ENCODE assay signal across 23 mouse cellular contexts in the genomic region with DNA sequence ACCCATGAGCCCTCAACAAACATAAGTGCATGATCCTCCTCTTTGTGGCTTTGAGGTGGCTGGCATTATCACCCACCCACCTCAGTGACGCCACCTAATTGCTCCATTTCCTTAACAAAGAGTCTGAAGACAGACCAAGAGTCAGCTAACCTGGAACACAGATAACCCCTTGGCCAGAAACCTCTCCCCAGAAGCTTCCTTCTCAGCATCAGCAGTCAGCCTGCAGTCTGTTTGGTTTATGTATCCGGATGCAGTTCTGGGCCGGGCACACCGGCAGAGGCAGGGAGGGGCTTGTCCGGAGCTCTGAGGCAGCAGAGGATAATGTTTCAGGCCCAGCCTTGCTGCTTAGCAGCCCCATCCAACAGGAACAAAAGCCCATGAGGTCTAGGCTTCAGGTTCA. TPM values are rescaled to one million over a fixed set of nuclear protein-coding genes. Genes with fewer than 3 reads are reported as not detected.
DNase-seq lines count a peak whose midpoint lies in the region; ATAC-seq and TF ChIP-seq lines count a peak whose summit lies in the region.
"Had no signal": no experiment of that assay in that cellular context is flagged by ENCODE, and none has a peak within 500 bp of the region (broad histone marks: within the 10 kb centered on the region; RNA-seq: fewer than 3 reads in every experiment).

No protein-coding gene starts in this region.

- no peaks in the 10 kb centered on the region for H3K27me3 ChIP-seq in MEL (ENCODE audit: control insufficient read depth in 1 of 2, insufficient read depth in 2 of 2, low read length in 2 of 2)
- H3K27me3 ChIP-seq: hindbrain, embryonic 13.5 days; limb, embryonic 13.5 days; neural tube, embryonic 13.5 days had no signal

- TF ChIP-seq RAD21 in MEL (IDR thresholded peaks at IDR 0.05; ENCODE audit: low read depth, low read length) = no peak

- intact Hi-C loops in gastrocnemius, adult 2 months (cut with DNase I) = no loop called here

- H3K4me3 ChIP-seq in gastrocnemius, adult 2 months = no peak overlapping the region
- H3K4me3 ChIP-seq in MEL (ENCODE audit: control insufficient read depth in 1 of 2, insufficient read depth in 1 of 2, low read depth in 2 of 2, low read length in 2 of 2) = no peak overlapping the region
- H3K4me3 ChIP-seq: forebrain, embryonic 10.5 days; hindbrain, embryonic 13.5 days; limb, embryonic 13.5 days; midbrain, embryonic 10.5 days; neural tube, embryonic 13.5 days had no signal

- no peaks in the 10 kb centered on the region for H3K79me2 ChIP-seq in MEL (ENCODE audit: control insufficient read depth, insufficient read depth, low read length, poor library complexity)

- H3K36me3 ChIP-seq in MEL (ENCODE audit: control insufficient read depth in 1 of 2, insufficient read depth in 2 of 2, low read length in 2 of 2) = peaks cover 0 to 20% of the 10 kb centered on the region in 2 experiments; a peak in 3 of 4 replicates

- peak; percentile 18 to 44; a peak in 1 of 4 replicates for ATAC-seq in hematopoietic stem cell, adult 5-6 weeks (replicated peaks in 1 of 2; ENCODE audit: insufficient read depth in 1 of 2, low FRiP score in 2 of 2, low TSS enrichment in 1 of 2, low read depth in 1 of 2, poor library complexity in 2 of 2, severe bottlenecking in 2 of 2)
- no peak for ATAC-seq in CD4-positive, CD25-positive, alpha-beta regulatory T cell, adult 4 months
- ATAC-seq: forebrain, postnatal 0 days; inflammation-experienced regulatory T-cells, adult 6 months had no signal

- TF ChIP-seq EP300 in MEL (IDR thresholded peaks at IDR 0.05; ENCODE audit: low read depth in 1 of 2, low read length in 2 of 2) = no peak

- H3K9ac ChIP-seq in MEL (ENCODE audit: control insufficient read depth, low read depth, low read length, poor library complexity, severe bottlenecking) = no peak overlapping the region
- H3K9ac ChIP-seq: forebrain, postnatal 0 days; hindbrain, embryonic 13.5 days; limb, embryonic 13.5 days; liver, embryonic 14.5 days; neural tube, embryonic 13.5 days had no signal

- no peak for TF ChIP-seq CTCF in gastrocnemius, adult 2 months (IDR thresholded peaks at IDR 0.05)
- no peak for TF ChIP-seq CTCF in MEL (IDR thresholded peaks at IDR 0.05 in 2 of 3, conservative IDR thresholded peaks at IDR 0.05 in 1 of 3; ENCODE audit: control insufficient read depth in 1 of 3, insufficient read depth in 1 of 3, low read depth in 2 of 3, low read length in 3 of 3, poor library complexity in 1 of 3, severe bottlenecking in 1 of 3)

- peak overlapping the region; percentile 24; the same call in 1 of the 2 replicates for H3K27ac ChIP-seq in gastrocnemius, adult 2 months
- H3K27ac ChIP-seq in MEL (ENCODE audit: control insufficient read depth, low read depth, low read length) = no peak overlapping the region
- H3K27ac ChIP-seq: forebrain, embryonic 10.5 days; hindbrain, embryonic 13.5 days; limb, embryonic 13.5 days; liver, embryonic 14.5 days; midbrain, embryonic 10.5 days; neural tube, embryonic 13.5 days had no signal

- no peak for DNase-seq in gastrocnemius, adult 2 months
- no peak for DNase-seq in gastrocnemius, adult 18-20 months (ENCODE audit: low spot score)
- peak; percentile 51 for DNase-seq in 416B (ENCODE audit: low read depth)
- no peak for DNase-seq in MEL (ENCODE audit: low read depth, low spot score)
- DNase-seq in Muller cell, postnatal 12 days (ENCODE audit: inconsistent ontology term) = no peak
- no peak for DNase-seq in kidney, adult 11 months
- DNase-seq: adrenal gland, adult 2 months; cerebellum, adult 9-11 months; forebrain, postnatal 0 days; heart, postnatal 10 days; kidney, adult 8-10 months; lung, postnatal 10 days; right cerebral cortex, postnatal 25 days; thymus, postnatal 14 days had no signal

- peaks cover 11 to 28% of the 10 kb centered on the region in 2 experiments for H3K4me1 ChIP-seq in MEL (ENCODE audit: control insufficient read depth in 1 of 2, insufficient read depth in 2 of 2, low read length in 2 of 2)
- H3K4me1 ChIP-seq: forebrain, embryonic 10.5 days; limb, embryonic 13.5 days; midbrain, embryonic 10.5 days; neural tube, embryonic 13.5 days had no signal

- TF ChIP-seq POLR2A in MEL (IDR thresholded peaks at IDR 0.05; ENCODE audit: control insufficient read depth in 1 of 2, insufficient read depth in 1 of 2, low read depth in 1 of 2, low read length in 2 of 2, poor library complexity in 1 of 2) = no peak

- no peaks in the 10 kb centered on the region for H3K9me3 ChIP-seq in MEL (replicated peaks; ENCODE audit: insufficient read depth, low read length)
- H3K9me3 ChIP-seq: forebrain, embryonic 10.5 days; hindbrain, embryonic 13.5 days; limb, embryonic 13.5 days; midbrain, embryonic 10.5 days; neural tube, embryonic 13.5 days had no signal

TF ChIP-seq in MEL, 35 proteins besides CTCF, POLR2A, EP300 and RAD21:
- TF ChIP-seq MYB (IDR thresholded peaks at IDR 0.05; ENCODE audit: low read depth, low read length) (no peak), ETS1 (IDR thresholded peaks at IDR 0.05; ENCODE audit: low read depth, low read length) (0 out of 2 replicates have a peak, but pooled peaks have one; percentile 14)

RNA-seq across cellular contexts. Expression of a gene that starts 9.1 kb away (rescaled TPM):
- under 1 TPM; 0.43 to 0.75 TPM for total RNA-seq in gastrocnemius, adult 2 months (2021)
- under 1 TPM; 0.55 to 0.64 TPM for total RNA-seq in gastrocnemius, adult 18-20 months (2021)
- total RNA-seq in MEL (2012; rRNA removed) = 26.6 and 33.6 TPM in 2 replicates
- 10 to 100 TPM in 1 of 2 experiments, not detected in 1; 35.7 TPM for polyA plus RNA-seq in MEL (2012; ENCODE audit: insufficient read depth in 1 of 2, insufficient read length in 2 of 2, low read depth in 1 of 2, low replicate concordance in 2 of 2, missing spikeins in 1 of 2)
- 25.8 and 26.5 TPM in 2 replicates for total RNA-seq in hematopoietic stem cell, adult 5-6 weeks (2017)
- 10 to 100 TPM; 42.9 to 80.7 TPM for polyA plus RNA-seq in CD4-positive, CD25-positive, alpha-beta regulatory T cell, adult 4 months (2017; shearing (Covaris generic))

RNA-seq across cellular contexts. Expression of a gene that starts 19.2 kb away (rescaled TPM):
- 10 to 100 TPM; 20.3 to 23.6 TPM for total RNA-seq in gastrocnemius, adult 2 months (2021)
- 10 to 100 TPM; 19.4 to 23.8 TPM for total RNA-seq in gastrocnemius, adult 18-20 months (2021)
- total RNA-seq in MEL (2012; rRNA removed) = 55.1 and 55.6 TPM in 2 replicates
- polyA plus RNA-seq in MEL (2012; ENCODE audit: insufficient read depth in 1 of 2, insufficient read length in 2 of 2, low read depth in 1 of 2, low replicate concordance in 2 of 2, missing spikeins in 1 of 2) = 10 to 100 TPM in 1 of 2 experiments, not detected in 1; 84.1 TPM
- 42.5 and 55.0 TPM in 2 replicates for total RNA-seq in hematopoietic stem cell, adult 5-6 weeks (2017)
- polyA plus RNA-seq in CD4-positive, CD25-positive, alpha-beta regulatory T cell, adult 4 months (2017; shearing (Covaris generic)) = 10 to 100 TPM; 31.0 to 49.0 TPM

RNA-seq across cellular contexts. Expression of a gene that starts 43.6 kb away (rescaled TPM):
- total RNA-seq in gastrocnemius, adult 2 months (2021) = 1 to 10 TPM; 4.4 to 5.7 TPM
- 1 to 10 TPM; 3.8 to 4.9 TPM for total RNA-seq in gastrocnemius, adult 18-20 months (2021)
- 17.1 and 23.2 TPM in 2 replicates for total RNA-seq in MEL (2012; rRNA removed)
- polyA plus RNA-seq in MEL (2012; ENCODE audit: insufficient read depth in 1 of 2, insufficient read length in 2 of 2, low read depth in 1 of 2, low replicate concordance in 2 of 2, missing spikeins in 1 of 2) = 10 to 100 TPM in 1 of 2 experiments, not detected in 1; 24.2 TPM
- total RNA-seq in hematopoietic stem cell, adult 5-6 weeks (2017) = 6.6 and 12.6 TPM in 2 replicates
- 10 to 100 TPM; 54.7 to 96.4 TPM for polyA plus RNA-seq in CD4-positive, CD25-positive, alpha-beta regulatory T cell, adult 4 months (2017; shearing (Covaris generic))

RNA-seq across cellular contexts. Expression of a gene that starts 43.7 kb away (rescaled TPM):
- total RNA-seq in gastrocnemius, adult 2 months (2021) = 1 to 10 TPM; 4.6 to 5.5 TPM
- total RNA-seq in gastrocnemius, adult 18-20 months (2021) = 1 to 10 TPM; 4.2 to 4.4 TPM
- 98.2 and 103 TPM in 2 replicates for total RNA-seq in MEL (2012; rRNA removed)
- polyA plus RNA-seq in MEL (2012; ENCODE audit: insufficient read depth in 1 of 2, insufficient read length in 2 of 2, low read depth in 1 of 2, low replicate concordance in 2 of 2, missing spikeins in 1 of 2) = 100 to 1,000 TPM in 1 of 2 experiments, not detected in 1; 133 TPM
- 26.8 and 40.3 TPM in 2 replicates for total RNA-seq in hematopoietic stem cell, adult 5-6 weeks (2017)
- polyA plus RNA-seq in CD4-positive, CD25-positive, alpha-beta regulatory T cell, adult 4 months (2017; shearing (Covaris generic)) = 10 to 100 TPM; 26.1 to 58.9 TPM

Comparison
In these comparisons a context has a peak if more than half of its experiments do, and no peak if none do; other contexts are left out.
1. RNA of a gene that starts 9.1 kb away (total RNA-seq): 26.6 to 33.6 TPM in MEL and 25.8 to 26.5 TPM in hematopoietic stem cell, adult 5-6 weeks; 0.43 to 0.75 TPM in gastrocnemius, adult 2 months and 0.55 to 0.64 TPM in gastrocnemius, adult 18-20 months; every median in the first group is over 10 times any median in the second.